Mouse (Mus musculus) ES-E14 (cell line): ENCODE data around the gene Nmnat2.

Source experiments
- CHD2 ChIP-seq: IDR thresholded peaks from 2 replicates; pipeline ENCODE4 v1.6.1; 2014; ENCODE audit warnings: mild to moderate bottlenecking, low read depth, low read length, inconsistent platforms
- ZC3H11A ChIP-seq: IDR thresholded peaks from 2 replicates; pipeline ENCODE4 v1.6.1; 2012; ENCODE audit warnings: low read depth, mild to moderate bottlenecking, inconsistent platforms, low read length, borderline replicate concordance
- ZNF384 ChIP-seq: IDR thresholded peaks from 2 replicates; pipeline ENCODE4 v1.6.1; 2012; ENCODE audit warnings: low read depth, low read length, inconsistent platforms

DNA sequence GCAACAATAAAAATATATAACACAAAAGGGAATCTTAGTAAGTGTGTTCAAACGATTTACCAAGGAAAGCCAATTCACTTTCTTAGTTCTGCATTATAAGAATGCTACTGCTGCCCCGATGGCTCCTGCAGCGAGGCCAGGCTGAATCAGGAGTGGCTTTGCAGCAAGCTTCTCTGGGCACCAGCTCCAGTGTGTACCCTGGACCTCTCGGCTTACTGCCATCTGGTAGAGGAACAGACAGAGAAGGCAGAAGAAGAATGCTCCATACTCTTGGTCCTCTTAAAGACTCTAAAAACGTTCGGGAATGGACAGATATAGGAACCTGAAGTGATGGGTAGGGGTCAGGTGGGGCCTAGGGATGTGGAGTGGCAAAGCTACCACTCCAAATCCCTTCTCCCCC, 53.0 kb downstream of the Nmnat2 start:
- TF ChIP-seq ZNF384 (no peak), ZC3H11A (no peak), CHD2 (no peak)
